Mouse (Mus musculus): ENCODE measurements at regions not wholly inside any gene's neighbourhood (a gene's known extent, or its start where the extent isn't known, plus 50 kb on each side); places are given as distances from the start of the nearest gene placed in this dataset.

GRCm38 (mm10) chr1:138418610-138419009 lies 145.1 kb downstream of the Atp6v1g3 start:
- no peaks in the 10 kb centered on the region for H3K27me3 ChIP-seq (ENCODE audit: control insufficient read depth, insufficient read depth, low read length, poor library complexity, severe bottlenecking)
- H3K36me3 ChIP-seq (ENCODE audit: control insufficient read depth, insufficient read depth, low read length, poor library complexity, severe bottlenecking): no peaks in the 10 kb centered on the region
- DNase-seq (ENCODE audit: low read depth, low spot score): peak; percentile 17

GRCm38 (mm10) chr1:138427416-138427815 lies 153.9 kb downstream of the Atp6v1g3 start:
- H3K36me3 ChIP-seq (ENCODE audit: control insufficient read depth, insufficient read depth, low read length, poor library complexity, severe bottlenecking): no peaks in the 10 kb centered on the region
- H3K27me3 ChIP-seq (ENCODE audit: control insufficient read depth, insufficient read depth, low read length, poor library complexity, severe bottlenecking): no peaks in the 10 kb centered on the region
- DNase-seq (ENCODE audit: low read depth, low spot score): no peak

Data from splenic B cell, adult 2 months (primary cell).